Mouse (Mus musculus): ENCODE measurements around the gene Mlc1. TPM values are rescaled to one million over a fixed set of nuclear protein-coding genes. Genes with fewer than 3 reads are reported as not detected.

Mlc1 gene
- polyA plus RNA-seq, 1 experiment from 2014 or later, result 31.0 TPM

- no peaks in the 10 kb centered on the region for H3K4me1 ChIP-seq (replicated peaks)
- no peak; the same call in 1 of the 2 replicates for ATAC-seq (ENCODE audit: low FRiP score, low read depth)
- H3K4me3 ChIP-seq, result no peak overlapping the region
- H3K27ac ChIP-seq (replicated peaks), result peak overlapping the region; percentile 52
- no peak overlapping the region for H3K9ac ChIP-seq
- no peaks in the 10 kb centered on the region for H3K36me3 ChIP-seq
- no peak overlapping the region for H3K4me2 ChIP-seq
- 30% methylated on average over 3 of the region's 3 CpGs for WGBS
- no peaks in the 10 kb centered on the region for H3K27me3 ChIP-seq
- H3K9me3 ChIP-seq, result no peaks in the 10 kb centered on the region
Observed at GRCm38 (mm10) chr15:88979138-88979446, 285 bp upstream of the Mlc1 start.

- Histone ChIP-seq H3K4me3 (no peak overlapping the region), H3K4me1 (replicated peaks) (no peaks in the 10 kb centered on the region), H3K27me3 (no peaks in the 10 kb centered on the region), H3K4me2 (no peak overlapping the region), H3K36me3 (no peaks in the 10 kb centered on the region), H3K9me3 (no peaks in the 10 kb centered on the region), H3K9ac (no peak overlapping the region), H3K27ac (replicated peaks) (no peak overlapping the region)
- no peak for ATAC-seq (ENCODE audit: low FRiP score, low read depth)
- 95% methylated on average over 4 of the region's 4 CpGs for WGBS
Observed at GRCm38 (mm10) chr15:88972300-88972699, 6.5 kb downstream of the Mlc1 start.

- ATAC-seq (ENCODE audit: low FRiP score, low read depth), result no peak
- H3K9me3 ChIP-seq, result no peaks in the 10 kb centered on the region
- H3K27me3 ChIP-seq, result no peaks in the 10 kb centered on the region
- H3K27ac ChIP-seq (replicated peaks), result no peak overlapping the region
- no peak overlapping the region for H3K4me2 ChIP-seq
- no peaks in the 10 kb centered on the region for H3K4me1 ChIP-seq (replicated peaks)
- no peak overlapping the region for H3K4me3 ChIP-seq
- H3K36me3 ChIP-seq, result no peaks in the 10 kb centered on the region
- no peak overlapping the region for H3K9ac ChIP-seq
- 96% methylated on average over 2 of the region's 2 CpGs for WGBS
Observed at GRCm38 (mm10) chr15:88964070-88964578, 14.7 kb downstream of the Mlc1 start.

GRCm38 (mm10) chr15:88957522-88957921 is 21.3 kb downstream of the Mlc1 start:
- Histone ChIP-seq H3K36me3 (no peaks in the 10 kb centered on the region), H3K4me3 (no peak overlapping the region), H3K4me1 (replicated peaks) (peaks cover 8% of the 10 kb centered on the region), H3K4me2 (no peak overlapping the region), H3K9ac (no peak overlapping the region), H3K27me3 (peaks cover 8% of the 10 kb centered on the region; the same call in 1 of the 2 replicates), H3K27ac (replicated peaks) (no peak overlapping the region), H3K9me3 (no peaks in the 10 kb centered on the region)
- ATAC-seq (ENCODE audit: low FRiP score, low read depth), result no peak
- WGBS, result 88% methylated on average over 4 of the region's 4 CpGs

- Histone ChIP-seq H3K9me3 (no peaks in the 10 kb centered on the region), H3K27me3 (peaks cover 8% of the 10 kb centered on the region; the same call in 1 of the 2 replicates), H3K4me3 (no peak overlapping the region), H3K9ac (no peak overlapping the region), H3K4me1 (replicated peaks) (peaks cover 8% of the 10 kb centered on the region), H3K4me2 (no peak overlapping the region), H3K36me3 (no peaks in the 10 kb centered on the region), H3K27ac (replicated peaks) (no peak overlapping the region)
- ATAC-seq (ENCODE audit: low FRiP score, low read depth), result no peak
- WGBS, result 90% methylated on average over 6 of the region's 6 CpGs
Observed at GRCm38 (mm10) chr15:88955342-88955741, 23.5 kb downstream of the Mlc1 start.

- H3K4me3 ChIP-seq, result peak within 1 kb of the TSS; percentile 46
- peak within 1 kb of the TSS; percentile 53 for H3K9ac ChIP-seq
- no peaks in the 10 kb centered on the region for H3K9me3 ChIP-seq
- peak; percentile 87 for ATAC-seq (ENCODE audit: low FRiP score, low read depth)
- H3K27ac ChIP-seq (replicated peaks), result no peak within 1 kb of the TSS
- peaks cover 8% of the 10 kb centered on the region for H3K4me1 ChIP-seq (replicated peaks)
- peak within 1 kb of the TSS; percentile 96 for H3K4me2 ChIP-seq
- H3K36me3 ChIP-seq, result no peaks in the 10 kb centered on the region
- WGBS, result 3% methylated on average over 52 of the region's 53 CpGs
- H3K27me3 ChIP-seq, result peaks cover 8% of the 10 kb centered on the region; the same call in 1 of the 2 replicates
Observed at GRCm38 (mm10) chr15:88954368-88955072, 24.3 kb downstream of the Mlc1 start, which contains the start of gene Ttll8. TSS of gene Ttll8 (minus strand) at chr15:88954418.

- 80% methylated on average over 4 of the region's 4 CpGs for WGBS
- Histone ChIP-seq H3K27ac (replicated peaks) (no peak overlapping the region), H3K9me3 (no peaks in the 10 kb centered on the region), H3K4me3 (no peak overlapping the region), H3K4me2 (no peak overlapping the region), H3K9ac (no peak overlapping the region), H3K4me1 (replicated peaks) (peaks cover 8% of the 10 kb centered on the region), H3K27me3 (peaks cover 8% of the 10 kb centered on the region; the same call in 1 of the 2 replicates), H3K36me3 (no peaks in the 10 kb centered on the region)
- no peak for ATAC-seq (ENCODE audit: low FRiP score, low read depth)
Observed at GRCm38 (mm10) chr15:88951246-88951645, 27.6 kb downstream of the Mlc1 start.

GRCm38 (mm10) chr15:88946851-88947250 is 32.0 kb downstream of the Mlc1 start:
- Histone ChIP-seq H3K4me1 (replicated peaks) (no peaks in the 10 kb centered on the region), H3K36me3 (no peaks in the 10 kb centered on the region), H3K9me3 (no peaks in the 10 kb centered on the region), H3K9ac (no peak overlapping the region), H3K27ac (replicated peaks) (no peak overlapping the region), H3K27me3 (no peaks in the 10 kb centered on the region), H3K4me3 (no peak overlapping the region), H3K4me2 (no peak overlapping the region)
- no peak for ATAC-seq (ENCODE audit: low FRiP score, low read depth)
- 65% methylated on average over 6 of the region's 6 CpGs for WGBS

- no peak overlapping the region for H3K4me2 ChIP-seq
- no peaks in the 10 kb centered on the region for H3K27me3 ChIP-seq
- H3K4me3 ChIP-seq, result no peak overlapping the region
- no peak for ATAC-seq (ENCODE audit: low FRiP score, low read depth)
- H3K4me1 ChIP-seq (replicated peaks), result no peaks in the 10 kb centered on the region
- no peak overlapping the region for H3K9ac ChIP-seq
- WGBS, result 82% methylated on average over 5 of the region's 5 CpGs
- H3K27ac ChIP-seq (replicated peaks), result no peak overlapping the region
- H3K9me3 ChIP-seq, result no peaks in the 10 kb centered on the region
- no peaks in the 10 kb centered on the region for H3K36me3 ChIP-seq
Observed at GRCm38 (mm10) chr15:88943896-88944551, 34.8 kb downstream of the Mlc1 start.

- Histone ChIP-seq H3K9me3 (no peaks in the 10 kb centered on the region), H3K27ac (replicated peaks) (no peak overlapping the region), H3K4me1 (replicated peaks) (no peaks in the 10 kb centered on the region), H3K4me2 (no peak overlapping the region), H3K9ac (no peak overlapping the region), H3K4me3 (no peak overlapping the region), H3K36me3 (no peaks in the 10 kb centered on the region), H3K27me3 (no peaks in the 10 kb centered on the region)
- ATAC-seq (ENCODE audit: low FRiP score, low read depth), result no peak
- 81% methylated on average over 5 of the region's 5 CpGs for WGBS
Observed at GRCm38 (mm10) chr15:88942783-88943182, 36.0 kb downstream of the Mlc1 start.

- WGBS, result 76% methylated on average over 2 of the region's 2 CpGs
- no peak overlapping the region for H3K4me3 ChIP-seq
- H3K27ac ChIP-seq (replicated peaks), result no peak overlapping the region
- no peak overlapping the region for H3K9ac ChIP-seq
- H3K4me2 ChIP-seq, result no peak overlapping the region
- H3K4me1 ChIP-seq (replicated peaks), result no peaks in the 10 kb centered on the region
- H3K36me3 ChIP-seq, result no peaks in the 10 kb centered on the region
- no peaks in the 10 kb centered on the region for H3K9me3 ChIP-seq
- no peaks in the 10 kb centered on the region for H3K27me3 ChIP-seq
- no peak for ATAC-seq (ENCODE audit: low FRiP score, low read depth)
Observed at GRCm38 (mm10) chr15:88937291-88937650, 41.5 kb downstream of the Mlc1 start.

- Histone ChIP-seq H3K27ac (replicated peaks) (no peak overlapping the region), H3K9ac (no peak overlapping the region), H3K4me1 (replicated peaks) (no peaks in the 10 kb centered on the region), H3K4me2 (no peak overlapping the region), H3K9me3 (no peaks in the 10 kb centered on the region), H3K36me3 (no peaks in the 10 kb centered on the region), H3K4me3 (no peak overlapping the region), H3K27me3 (no peaks in the 10 kb centered on the region)
- ATAC-seq (ENCODE audit: low FRiP score, low read depth), result no peak
- 67% methylated on average over 6 of the region's 6 CpGs for WGBS
Observed at GRCm38 (mm10) chr15:88936619-88937290, 42.1 kb downstream of the Mlc1 start.

Measured in hindbrain, embryonic 15.5 days (tissue).